Mouse (Mus musculus): ENCODE results near the gene C1ql4. TPM values are rescaled to one million over a fixed set of nuclear protein-coding genes. Genes with fewer than 3 reads are reported as not detected.
A peak's percentile ranks its signal among the peaks of the same experiment; 100 is the strongest.

Gene C1ql4
- not detected for total RNA-seq (2022)

DNA sequence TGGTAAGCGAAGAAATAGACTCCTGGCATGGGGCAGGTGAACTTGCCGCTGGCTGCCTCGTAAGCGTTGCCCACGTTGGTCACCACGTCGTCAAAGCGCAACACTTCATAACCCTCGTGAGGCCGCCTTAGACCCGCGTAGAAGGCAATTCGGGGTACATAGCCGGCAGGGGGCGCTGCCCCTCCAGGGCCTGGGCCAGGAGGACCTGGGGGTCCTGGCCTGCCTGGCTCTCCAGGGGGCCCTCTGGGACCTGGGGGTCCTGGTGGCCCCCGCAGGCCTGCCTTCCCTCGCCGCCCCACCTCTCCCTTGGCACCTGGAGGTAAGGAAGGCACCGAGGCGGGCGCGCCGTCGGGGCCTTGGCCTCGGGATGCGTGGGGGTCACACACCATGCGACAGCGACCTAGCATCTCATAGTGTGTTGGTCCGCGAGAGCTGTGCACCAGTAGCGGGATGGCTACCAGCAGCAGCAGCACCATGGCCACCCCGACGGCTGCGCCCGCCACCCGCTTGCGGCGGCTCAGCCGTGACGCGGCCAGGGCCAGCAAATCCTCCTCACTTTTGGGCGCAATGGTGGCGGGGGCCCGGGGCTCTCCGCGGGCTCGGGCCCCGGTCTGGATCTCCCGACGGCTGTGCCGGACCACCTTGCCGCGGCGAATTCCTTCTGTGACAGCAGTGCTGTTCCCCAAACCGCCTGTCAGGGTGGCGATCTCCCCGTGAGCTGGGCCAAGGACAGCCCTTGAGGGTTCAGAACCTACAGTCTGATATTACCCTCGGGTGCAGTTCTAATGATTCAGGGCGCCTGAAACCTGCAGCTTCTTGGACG is at the start of gene C1ql4:
TSS of gene C1ql4 (minus strand) at position 565 of the 823 bp plus-strand sequence.
- DNase-seq (ENCODE audit: low spot score in 2 of 2), result no peak

DNA sequence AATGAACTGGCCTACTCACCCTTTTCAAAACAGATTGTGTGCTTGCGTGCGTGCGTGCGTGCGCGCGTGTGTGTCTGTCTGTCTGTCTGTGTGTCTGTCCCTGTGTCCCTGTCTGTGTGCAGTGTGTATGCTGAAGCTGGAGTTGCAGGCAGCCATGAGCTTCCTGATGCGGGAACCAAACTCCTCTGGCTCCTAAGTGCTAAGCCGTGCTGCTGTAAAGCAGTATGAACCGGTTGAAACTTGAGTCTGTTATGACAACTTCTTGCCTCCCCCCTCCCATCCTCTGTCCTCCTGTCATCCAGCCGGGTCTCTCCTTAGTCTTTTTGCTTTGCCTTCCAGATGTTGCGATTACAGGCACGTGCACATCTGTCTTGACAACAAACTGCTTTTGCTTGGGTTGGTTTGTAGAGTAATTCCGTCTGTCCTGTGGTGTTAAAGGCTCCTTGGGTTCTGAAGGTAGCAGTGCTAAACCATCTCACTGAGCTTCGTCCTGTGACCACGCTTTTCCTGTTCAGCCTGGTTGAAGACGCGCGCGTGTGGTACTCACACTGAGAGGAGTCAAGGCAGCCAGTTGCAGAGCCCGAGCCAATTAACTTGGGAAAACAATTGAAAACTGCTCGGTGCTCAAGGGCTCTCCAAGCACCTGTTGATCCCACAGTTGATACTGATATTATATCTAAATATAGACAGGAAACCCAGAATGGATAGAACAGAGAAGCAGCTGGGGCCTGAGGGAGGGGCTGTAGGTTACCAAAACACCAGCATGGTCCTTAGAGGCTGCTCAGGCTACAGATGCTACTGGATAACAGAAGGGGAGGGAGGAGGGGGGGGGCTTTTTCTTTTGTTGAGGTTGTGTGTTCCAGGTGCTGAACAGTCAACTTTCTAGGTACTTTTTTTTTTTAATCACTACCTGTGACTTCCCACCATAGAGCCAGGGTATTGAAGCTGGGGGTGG is 42.6 kb upstream of the C1ql4 start:
- no peak for DNase-seq (ENCODE audit: low spot score in 2 of 2)

DNA sequence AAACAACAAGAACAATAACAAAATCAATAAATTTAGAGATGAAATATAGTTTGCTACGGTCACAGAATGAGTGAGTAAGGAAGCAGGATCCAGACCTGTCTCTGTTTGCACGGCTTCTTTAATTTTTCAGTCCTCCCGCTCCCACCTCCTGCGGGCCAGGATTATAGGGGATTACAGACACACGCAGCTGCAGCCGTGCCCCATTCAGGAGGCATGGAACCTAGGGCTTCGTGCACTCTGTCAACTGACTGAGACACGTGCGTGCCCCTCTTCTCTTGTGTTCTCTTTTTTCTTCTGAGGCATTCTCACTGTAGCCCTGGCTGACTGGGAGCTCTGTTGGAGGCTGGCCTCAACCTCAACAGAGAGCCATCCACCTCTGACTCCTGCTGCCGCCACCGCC is 41.8 kb upstream of the C1ql4 start:
- DNase-seq (ENCODE audit: low spot score in 2 of 2), result no peak

DNA sequence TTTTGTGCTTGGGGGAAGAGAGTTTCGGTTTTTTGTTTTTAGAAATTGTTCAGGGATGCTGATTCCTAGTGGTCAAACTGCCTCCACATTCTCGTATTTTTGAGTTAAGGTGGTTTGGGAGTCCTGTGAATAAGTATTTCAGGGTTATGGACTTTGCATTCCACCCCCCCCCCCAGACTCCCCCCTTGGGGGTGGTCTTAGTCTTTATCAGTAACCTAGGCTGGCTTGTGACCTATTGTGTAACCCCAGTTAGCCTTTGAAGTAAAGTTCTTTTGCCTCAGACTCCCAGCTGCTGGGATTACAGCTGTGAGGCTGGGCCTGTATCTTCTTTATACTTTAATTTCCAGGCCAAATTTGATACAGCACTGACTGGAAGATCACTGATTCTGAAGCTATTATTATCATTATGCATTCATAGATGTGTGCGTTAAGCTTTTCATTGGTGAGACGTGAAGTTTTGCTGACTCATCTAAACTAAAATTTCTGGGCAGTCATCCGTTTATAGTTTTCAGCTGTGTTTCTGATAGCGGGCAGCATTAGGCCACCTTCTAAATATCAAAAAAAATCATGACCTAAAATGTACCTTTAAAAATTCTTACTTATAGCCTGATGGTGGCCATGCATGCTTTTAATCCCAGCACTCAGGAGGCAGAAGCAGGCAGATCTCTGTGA is 40.4 kb upstream of the C1ql4 start:
- no peak for DNase-seq (ENCODE audit: low spot score in 2 of 2)

DNA sequence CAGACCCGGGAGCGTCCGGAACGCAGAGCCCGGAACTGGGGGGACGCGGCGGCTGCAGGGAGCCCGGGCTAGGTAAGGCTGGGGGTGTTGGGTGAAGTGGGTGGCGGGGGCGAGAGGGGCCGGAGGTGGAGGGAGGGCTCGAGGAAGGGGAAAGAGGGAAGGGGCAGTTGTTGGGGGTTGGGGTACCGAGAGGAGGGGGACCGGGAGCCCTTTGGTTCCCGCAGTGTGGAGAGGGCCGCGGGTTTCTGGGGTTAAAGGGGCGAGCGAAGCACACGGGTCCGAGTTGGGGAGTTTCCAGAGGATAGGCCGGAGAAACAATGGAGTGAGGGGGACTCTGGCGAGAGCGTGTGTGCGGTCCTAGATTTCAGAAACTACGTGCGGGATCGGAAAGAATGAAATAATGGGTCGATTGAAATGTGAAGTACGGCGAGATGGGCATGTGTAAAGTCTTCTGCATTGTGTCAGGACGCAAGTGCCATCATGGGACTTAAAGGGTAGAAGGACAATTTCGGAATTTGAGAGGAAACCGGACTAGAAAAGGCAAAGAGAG is 39.3 kb upstream of the C1ql4 start:
- no peak for DNase-seq (ENCODE audit: low spot score in 2 of 2)

DNA sequence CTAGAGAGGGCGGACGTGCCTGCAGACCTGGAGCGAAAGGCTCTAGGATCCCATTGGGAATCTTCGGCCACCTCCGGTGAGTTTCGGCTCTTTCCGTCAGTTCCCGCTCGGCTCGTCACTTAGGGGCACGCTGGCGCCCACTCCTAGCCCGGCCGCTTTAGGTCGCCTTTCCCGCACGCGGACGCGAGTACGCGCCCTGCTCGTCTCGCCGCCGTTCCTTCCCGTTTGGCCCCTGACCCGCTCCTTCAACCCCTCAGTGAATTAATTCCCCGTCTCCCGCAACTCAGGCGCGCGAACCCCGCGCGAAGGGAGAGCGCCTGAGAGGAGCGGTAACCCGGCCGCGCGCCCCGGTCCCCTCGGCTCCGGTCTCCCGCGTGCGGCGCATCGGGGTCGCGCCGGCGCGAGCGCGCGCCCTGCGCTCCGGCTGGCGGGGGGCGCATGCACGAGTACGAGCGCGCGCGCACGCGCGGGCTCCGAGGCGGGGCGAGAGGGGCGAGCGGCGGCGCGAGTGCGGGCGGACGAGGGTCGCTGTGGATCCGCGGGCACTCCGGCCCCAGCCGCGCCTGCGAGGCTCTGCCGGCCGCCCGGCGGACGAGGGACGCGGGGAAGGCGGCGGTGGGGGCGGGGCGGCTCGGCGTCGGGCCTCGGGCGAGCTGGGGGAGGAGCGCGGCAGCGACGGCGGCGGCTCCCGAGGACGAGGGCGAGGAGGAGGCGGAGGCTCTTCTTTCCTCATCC is 38.6 kb upstream of the C1ql4 start:
- DNase-seq (ENCODE audit: low spot score in 2 of 2), result peak; percentile 73 to 91

DNA sequence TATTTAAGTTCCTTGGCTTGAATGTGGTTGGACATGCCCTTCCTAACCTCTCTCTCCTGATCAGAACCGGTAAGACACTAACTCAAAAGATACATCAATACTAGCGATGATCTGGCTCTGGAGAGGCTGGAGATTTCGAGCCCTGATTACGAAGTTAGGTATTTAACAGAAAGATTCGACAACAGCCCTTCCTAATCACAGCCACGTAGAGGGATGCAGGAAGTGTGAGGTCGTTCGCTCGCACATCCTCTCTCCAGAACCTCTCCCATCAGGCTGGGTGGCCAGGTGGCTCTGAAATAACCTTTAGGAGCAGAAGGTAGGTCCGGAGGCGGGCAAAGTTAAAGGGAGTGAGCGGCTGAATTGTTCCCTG is 38.1 kb upstream of the C1ql4 start, which contains the start of gene Spats2:
TSS of gene Spats2 (plus strand) at position 206 of the 370 bp plus-strand sequence.
- DNase-seq (ENCODE audit: low spot score in 2 of 2), result no peak

DNA sequence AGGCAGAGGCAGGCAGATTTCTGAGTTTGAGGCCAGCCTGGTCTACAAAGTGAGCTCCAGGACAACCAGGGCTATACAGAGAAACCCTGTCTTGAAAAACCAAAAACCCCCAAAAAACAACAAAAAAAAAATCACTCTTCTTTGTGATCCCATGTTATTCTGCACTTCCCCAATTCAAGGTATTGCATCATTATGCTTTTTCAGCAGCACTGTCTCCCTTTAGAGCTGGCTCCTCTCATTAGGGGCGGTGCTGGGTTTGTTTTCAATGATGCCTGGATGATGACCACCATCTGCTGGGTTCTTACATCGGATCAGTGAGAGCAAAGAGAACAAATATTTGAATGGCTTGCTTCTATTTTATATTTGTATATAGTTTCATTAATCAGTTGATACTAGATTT is 35.0 kb upstream of the C1ql4 start:
- DNase-seq (ENCODE audit: low spot score in 2 of 2), result no peak

DNA sequence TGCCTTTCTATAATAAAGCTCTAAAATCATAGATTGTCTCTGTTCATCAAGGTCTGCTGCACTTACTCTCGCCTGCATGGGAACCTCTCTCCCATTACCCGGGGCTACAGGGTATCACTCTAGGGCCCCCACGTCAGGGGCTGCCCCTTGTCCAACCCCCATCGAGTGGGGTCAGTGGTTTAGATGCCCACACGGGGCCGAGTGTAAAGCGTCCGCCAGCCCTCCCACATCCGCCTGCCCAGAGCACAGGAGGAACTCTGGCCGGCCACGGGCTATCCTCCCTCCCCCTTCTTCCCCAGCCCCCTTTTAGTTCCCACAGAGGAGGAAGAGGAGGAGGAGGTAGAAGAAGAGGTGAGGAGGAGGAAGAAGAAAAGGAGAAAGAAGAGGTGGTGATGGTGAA is 33.2 kb upstream of the C1ql4 start:
- DNase-seq (ENCODE audit: low spot score in 2 of 2), result no peak

DNA sequence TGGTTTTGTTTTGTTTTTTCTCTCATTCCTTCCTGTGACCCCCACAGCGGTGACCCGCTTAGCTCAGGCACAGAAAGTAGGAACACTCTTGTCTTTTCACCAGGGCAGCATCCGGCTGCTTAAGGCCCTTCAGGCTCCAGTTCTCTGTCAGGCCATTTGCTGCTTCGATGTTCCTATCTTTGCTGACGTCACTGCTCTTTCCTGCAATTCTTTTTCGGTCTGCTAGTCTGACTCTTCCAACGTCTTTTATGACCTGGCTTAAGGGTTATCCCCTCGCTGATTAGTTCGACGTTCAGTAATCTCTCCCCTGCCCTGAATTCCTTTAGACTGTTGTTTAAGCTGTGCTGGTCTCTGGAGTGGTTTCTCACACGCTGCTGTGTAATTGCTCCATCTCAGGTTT is 28.9 kb upstream of the C1ql4 start:
- DNase-seq (ENCODE audit: low spot score in 2 of 2), result no peak

DNA sequence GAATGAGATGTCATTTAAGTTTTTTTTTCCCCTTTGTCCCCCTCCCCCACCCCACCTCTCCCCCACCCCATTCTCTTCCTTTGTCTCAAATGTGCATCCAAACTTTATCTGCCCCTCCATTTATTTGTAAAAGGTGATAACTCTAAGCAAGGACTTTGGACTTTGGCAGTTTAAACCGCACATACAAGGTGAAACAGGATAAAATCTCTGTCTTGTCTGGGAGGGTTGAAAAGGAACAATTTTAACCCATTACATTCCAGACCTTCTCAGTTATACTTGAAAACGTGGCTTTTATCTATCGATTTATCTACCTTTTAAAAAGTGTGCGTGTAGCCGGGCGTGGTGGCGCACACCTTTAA is 27.4 kb upstream of the C1ql4 start:
- DNase-seq (ENCODE audit: low spot score in 2 of 2), result no peak

DNA sequence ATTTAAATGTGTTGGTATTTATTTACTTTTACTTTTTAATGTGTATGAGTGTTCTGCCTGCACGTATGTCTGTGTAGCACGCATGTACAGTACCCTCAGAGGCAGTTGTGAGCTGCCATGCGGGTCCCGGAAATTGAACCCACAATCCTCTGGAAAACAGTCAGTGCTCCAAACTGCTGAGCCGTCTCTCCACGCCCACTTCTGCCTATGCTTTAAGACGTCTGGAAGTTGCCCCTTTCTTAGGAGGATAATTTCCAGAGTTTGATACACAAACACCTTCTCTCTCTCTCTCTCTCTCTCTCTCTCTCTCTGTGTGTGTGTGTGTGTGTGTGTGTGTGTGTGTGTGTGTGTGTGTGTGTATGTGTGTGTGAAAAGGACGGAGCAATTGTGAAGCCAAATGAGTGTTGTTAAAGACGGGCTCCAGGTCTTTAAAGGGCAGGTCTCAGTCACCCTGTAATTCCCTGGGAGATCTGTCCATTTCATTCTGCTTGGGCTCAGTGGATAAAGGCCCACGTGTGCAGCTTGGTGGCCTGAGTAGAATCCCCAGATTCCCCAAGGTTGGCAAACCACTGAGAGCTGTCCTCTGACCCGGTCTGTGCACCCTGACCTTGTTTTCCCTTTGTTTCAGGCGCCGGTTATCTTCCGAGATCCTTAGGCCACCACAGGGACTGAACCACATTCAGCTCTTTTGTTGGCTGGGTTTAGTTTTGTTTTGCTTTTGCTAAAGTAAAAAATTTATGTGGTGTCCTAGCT is 26.9 kb upstream of the C1ql4 start:
- no peak for DNase-seq (ENCODE audit: low spot score in 2 of 2)

DNA sequence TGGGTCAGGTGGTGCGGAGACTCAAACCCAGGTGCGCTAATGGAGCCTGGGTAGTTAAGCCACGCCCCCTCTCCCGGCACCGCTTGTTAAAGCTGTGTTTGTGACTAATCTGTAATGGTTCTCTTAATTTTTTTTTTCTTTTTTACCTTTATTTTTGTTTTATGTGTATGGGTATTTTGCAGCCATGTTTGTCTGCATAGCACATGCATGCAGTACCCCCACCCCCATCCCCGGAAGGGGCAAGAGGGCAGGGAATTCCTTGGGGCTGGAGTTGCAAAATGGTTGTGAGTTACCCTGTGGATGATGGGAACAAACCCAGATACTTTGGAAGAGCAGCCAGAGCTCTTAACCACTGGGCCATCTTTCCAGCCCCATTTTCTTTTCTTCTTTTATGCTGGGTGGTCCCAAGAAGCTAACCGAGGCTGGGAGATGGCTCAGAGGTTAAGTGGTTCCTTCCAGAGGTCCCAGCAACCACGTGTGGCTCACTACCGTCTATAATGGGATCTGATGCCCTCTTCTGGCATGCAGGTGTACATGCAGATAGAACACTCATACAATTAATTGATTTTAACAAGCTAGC is 25.9 kb upstream of the C1ql4 start:
- no peak for DNase-seq (ENCODE audit: low spot score in 2 of 2)

DNA sequence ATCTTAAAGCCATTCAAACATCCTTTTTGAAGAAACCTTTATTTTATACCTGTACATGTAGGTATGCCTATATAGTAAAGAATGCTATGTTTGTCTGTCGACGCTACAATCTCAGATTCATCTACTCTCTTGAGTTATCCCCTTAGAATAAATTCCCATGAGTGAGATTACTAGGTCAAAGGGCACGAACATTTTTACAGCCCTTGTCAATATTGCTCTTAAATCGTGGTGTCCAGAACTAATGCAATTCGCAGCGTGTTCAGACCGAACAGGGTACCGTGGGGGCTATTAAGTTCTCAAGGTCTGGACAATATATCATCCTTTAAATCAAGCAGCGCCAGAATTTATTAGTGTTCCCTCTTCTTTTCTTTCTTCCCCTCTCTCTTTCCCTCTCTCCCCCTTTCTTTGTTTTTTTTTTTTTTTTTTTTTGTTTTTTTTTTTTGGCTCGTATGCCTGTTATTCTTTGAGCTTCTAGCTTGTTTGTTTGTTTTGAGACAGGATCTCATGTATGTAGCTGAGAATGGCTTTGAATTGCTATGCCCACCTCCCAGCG is 25.3 kb upstream of the C1ql4 start:
- no peak for DNase-seq (ENCODE audit: low spot score in 2 of 2)

DNA sequence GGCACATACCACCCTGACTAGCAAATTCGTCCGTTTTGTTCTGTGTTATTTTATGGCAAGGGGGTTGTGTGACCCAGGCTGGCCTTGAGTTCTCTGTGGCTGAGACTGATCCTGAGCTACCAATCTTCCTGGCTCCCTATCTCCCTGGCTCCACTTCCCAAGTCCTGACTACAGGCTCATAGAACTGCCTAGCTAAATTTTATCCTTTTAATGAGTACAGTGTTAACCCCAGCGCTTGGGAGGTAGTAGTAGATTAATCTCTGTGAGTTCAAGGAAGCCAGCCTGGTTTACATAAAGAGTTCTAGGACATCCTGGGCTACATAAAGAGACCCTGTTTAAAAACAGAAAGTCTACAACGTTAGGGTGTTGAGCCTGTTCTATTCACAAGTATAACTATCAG is 24.2 kb upstream of the C1ql4 start:
- DNase-seq (ENCODE audit: low spot score in 2 of 2), result no peak

DNA sequence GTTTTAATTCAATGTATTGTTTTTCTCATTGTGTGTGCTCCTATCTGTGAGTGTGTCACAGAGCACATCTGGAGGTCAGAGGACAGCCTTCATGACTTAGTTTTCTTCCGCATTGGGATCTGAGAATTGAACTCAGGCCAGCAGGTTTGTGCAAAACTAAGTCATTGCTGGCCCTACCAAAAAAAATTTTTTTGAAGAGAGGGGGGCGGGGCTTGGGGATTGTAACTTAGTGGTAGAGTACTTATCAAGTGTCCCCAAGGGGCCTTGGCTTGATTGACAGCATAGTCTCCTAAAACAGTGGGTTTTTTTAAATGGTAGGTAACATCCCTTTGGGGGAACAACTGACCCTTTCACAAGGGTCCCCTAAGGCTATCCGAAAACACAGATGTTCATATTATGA is 23.5 kb upstream of the C1ql4 start:
- DNase-seq (ENCODE audit: low spot score in 2 of 2), result no peak

DNA sequence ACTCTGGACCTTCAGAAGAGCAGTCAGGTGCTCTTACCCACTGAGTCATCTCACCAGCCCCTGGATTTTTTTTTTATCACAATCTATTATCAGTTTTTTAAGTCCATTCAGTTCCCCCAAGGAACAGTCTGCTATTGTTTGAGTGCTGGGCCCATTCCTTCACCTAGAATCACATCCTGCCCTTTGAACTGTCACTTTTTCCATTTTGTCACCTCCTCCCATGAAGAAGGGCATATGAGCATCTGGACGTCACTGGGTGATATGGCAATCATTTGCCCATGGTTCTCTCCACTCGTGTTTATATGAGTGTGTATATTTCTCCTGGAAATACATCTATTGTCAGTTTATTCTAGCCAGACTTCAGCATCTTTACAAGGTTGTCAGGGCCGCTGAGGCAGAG is 20.2 kb upstream of the C1ql4 start:
- DNase-seq (ENCODE audit: low spot score in 2 of 2), result no peak

DNA sequence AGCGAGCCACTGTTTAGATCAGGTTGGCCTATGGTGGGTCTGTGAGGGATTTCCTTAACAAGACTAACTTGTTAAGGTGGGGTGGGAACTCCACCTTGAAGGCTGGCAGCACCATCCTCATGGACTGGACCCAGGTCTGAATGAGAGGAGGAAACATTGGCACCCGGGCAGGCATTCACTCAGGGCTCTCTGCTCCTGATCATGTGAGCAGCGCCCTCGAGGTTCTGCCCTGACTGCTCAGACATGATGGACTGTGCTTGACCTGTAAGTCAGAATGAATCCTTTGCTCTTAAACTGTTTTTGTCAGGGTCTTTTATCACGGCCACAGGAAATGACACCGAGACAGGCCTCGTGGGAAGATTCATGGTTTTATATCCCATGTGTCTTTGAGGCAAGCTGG is 17.6 kb upstream of the C1ql4 start:
- DNase-seq (ENCODE audit: low spot score in 2 of 2), result no peak

DNA sequence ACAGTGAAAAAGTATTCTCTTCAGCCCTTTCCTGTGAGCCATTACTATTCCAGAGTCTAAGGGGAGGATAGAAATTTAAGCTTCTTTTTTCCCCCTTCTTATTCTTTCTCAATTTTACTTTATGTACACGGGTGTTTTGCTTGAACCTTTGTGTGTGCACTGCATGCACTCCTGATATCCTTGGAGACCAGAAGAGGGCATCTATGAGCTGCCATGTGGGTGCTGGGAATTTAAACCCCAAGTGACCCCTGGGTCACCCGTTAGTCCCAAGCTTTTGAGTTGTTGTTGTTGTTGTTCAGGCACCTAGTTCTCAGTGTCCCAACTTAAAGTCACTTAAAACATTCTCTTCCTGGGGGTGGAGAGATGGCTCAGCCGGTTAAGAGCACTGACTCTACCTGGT is 12.4 kb upstream of the C1ql4 start:
- DNase-seq (ENCODE audit: low spot score in 2 of 2), result no peak

DNA sequence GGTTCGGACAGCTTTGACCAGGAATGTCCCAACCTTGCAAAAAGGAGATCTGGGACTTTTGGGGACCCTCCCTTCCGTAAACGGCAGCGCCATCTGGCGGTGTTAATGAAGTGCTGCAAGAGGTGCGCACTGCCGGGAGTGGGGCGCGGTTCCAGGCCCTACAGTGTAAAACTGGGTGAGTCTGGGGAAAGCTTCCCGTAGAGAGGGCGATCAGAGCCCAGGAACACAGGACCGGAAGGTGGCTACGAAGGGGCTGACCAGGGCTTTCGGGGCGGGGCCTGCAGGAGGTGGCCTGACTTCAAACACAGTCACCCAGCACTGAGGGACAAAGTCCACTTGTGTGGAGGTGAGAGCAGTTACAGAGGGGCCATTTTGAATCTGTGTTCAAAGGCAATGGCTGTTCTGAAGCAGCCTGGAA is 11.5 kb upstream of the C1ql4 start:
- DNase-seq (ENCODE audit: low spot score in 2 of 2), result no peak
